Mouse (Mus musculus): ENCODE data around the gene Pfas. TPM values are rescaled to one million over a fixed set of nuclear protein-coding genes. Genes with fewer than 3 reads are reported as not detected.
"Not testable (repeated sequence)": the region's sequence is repeated elsewhere in the genome, so short reads cannot be mapped to it uniquely, and the experiment has no call there.

Gene Pfas
- polyA plus RNA-seq, 1 experiment from 2014 or later, result 42.7 TPM

- Histone ChIP-seq H3K9ac (no peak overlapping the region), H3K27ac (no peak overlapping the region), H3K4me1 (no peaks in the 10 kb centered on the region), H3K4me2 (no peak overlapping the region), H3K4me3 (no peak overlapping the region), H3K9me3 (no peaks in the 10 kb centered on the region), H3K27me3 (no peaks in the 10 kb centered on the region), H3K36me3 (peaks cover 63% of the 10 kb centered on the region)
- 92% methylated on average over 11 of the region's 11 CpGs for WGBS
- ATAC-seq (ENCODE audit: insufficient number of reproducible peaks, insufficient read depth, low FRiP score, low TSS enrichment, low read depth), result no peak
These were observed 20.8 kb downstream of the Pfas start for GRCm38 (mm10) chr11:68987365-68987882.

- Histone ChIP-seq H3K9ac (no peak overlapping the region), H3K27ac (no peak overlapping the region), H3K4me1 (no peaks in the 10 kb centered on the region), H3K36me3 (peaks cover 17% of the 10 kb centered on the region), H3K9me3 (no peaks in the 10 kb centered on the region), H3K4me2 (no peak overlapping the region), H3K27me3 (no peaks in the 10 kb centered on the region), H3K4me3 (no peak overlapping the region)
- 36% methylated on average over 4 of the region's 4 CpGs for WGBS
- no peak for ATAC-seq (ENCODE audit: insufficient number of reproducible peaks, insufficient read depth, low FRiP score, low TSS enrichment, low read depth)
These were observed 25.5 kb downstream of the Pfas start for GRCm38 (mm10) chr11:68982639-68983369.

GRCm38 (mm10) chr11:68980919-68981318 lies 27.3 kb downstream of the Pfas start:
- Histone ChIP-seq H3K36me3 (no peaks in the 10 kb centered on the region), H3K4me2 (no peak overlapping the region), H3K4me1 (no peaks in the 10 kb centered on the region), H3K27me3 (no peaks in the 10 kb centered on the region), H3K9ac (no peak overlapping the region), H3K4me3 (no peak overlapping the region), H3K9me3 (no peaks in the 10 kb centered on the region), H3K27ac (no peak overlapping the region)
- 62% methylated on average over 3 of the region's 3 CpGs for WGBS
- ATAC-seq (ENCODE audit: insufficient number of reproducible peaks, insufficient read depth, low FRiP score, low TSS enrichment, low read depth), result no peak

- Histone ChIP-seq H3K4me1 (no peaks in the 10 kb centered on the region), H3K9ac (no peak overlapping the region), H3K27ac (no peak overlapping the region), H3K27me3 (no peaks in the 10 kb centered on the region), H3K9me3 (no peaks in the 10 kb centered on the region), H3K36me3 (no peaks in the 10 kb centered on the region), H3K4me2 (no peak overlapping the region), H3K4me3 (no peak overlapping the region)
- ATAC-seq (ENCODE audit: insufficient number of reproducible peaks, insufficient read depth, low FRiP score, low TSS enrichment, low read depth), result no peak
- 62% methylated on average over 5 of the region's 5 CpGs for WGBS
These were observed 28.9 kb downstream of the Pfas start for GRCm38 (mm10) chr11:68979320-68979733.

- no peak for ATAC-seq (ENCODE audit: insufficient number of reproducible peaks, insufficient read depth, low FRiP score, low TSS enrichment, low read depth)
- Histone ChIP-seq H3K9ac (no peak overlapping the region), H3K27me3 (no peaks in the 10 kb centered on the region), H3K4me1 (peaks cover 11% of the 10 kb centered on the region), H3K36me3 (no peaks in the 10 kb centered on the region), H3K9me3 (no peaks in the 10 kb centered on the region), H3K4me3 (no peak overlapping the region), H3K4me2 (no peak overlapping the region), H3K27ac (no peak overlapping the region)
- 85% methylated on average over 1 of the region's 1 CpGs for WGBS
These were observed 32.7 kb downstream of the Pfas start for GRCm38 (mm10) chr11:68975601-68976000.

GRCm38 (mm10) chr11:68975085-68975484 lies 33.2 kb downstream of the Pfas start, which contains the start of gene Rangrf:
Gene Rangrf (minus strand): TSS chr11:68975185.
- Histone ChIP-seq H3K9ac (peak within 1 kb of the TSS; percentile 49), H3K4me1 (peaks cover 11% of the 10 kb centered on the region), H3K9me3 (no peaks in the 10 kb centered on the region), H3K36me3 (no peaks in the 10 kb centered on the region), H3K27ac (no peak within 1 kb of the TSS), H3K27me3 (no peaks in the 10 kb centered on the region), H3K4me3 (peak within 1 kb of the TSS; percentile 51), H3K4me2 (peak within 1 kb of the TSS; percentile 71)
- ATAC-seq (ENCODE audit: insufficient number of reproducible peaks, insufficient read depth, low FRiP score, low TSS enrichment, low read depth), result no peak
- WGBS, result 75% methylated on average over 7 of the region's 7 CpGs

GRCm38 (mm10) chr11:68974059-68974450 lies 34.2 kb downstream of the Pfas start:
- H3K27ac ChIP-seq, result no peak overlapping the region
- H3K27me3 ChIP-seq, result no peaks in the 10 kb centered on the region
- WGBS, result 24% methylated on average over 6 of the region's 6 CpGs
- no peaks in the 10 kb centered on the region for H3K36me3 ChIP-seq
- H3K4me2 ChIP-seq, result peak overlapping the region; percentile 71
- no peaks in the 10 kb centered on the region for H3K9me3 ChIP-seq
- ATAC-seq (ENCODE audit: insufficient number of reproducible peaks, insufficient read depth, low FRiP score, low TSS enrichment, low read depth), result no peak
- peaks cover 12% of the 10 kb centered on the region for H3K4me1 ChIP-seq
- peak overlapping the region; percentile 51 for H3K4me3 ChIP-seq
- H3K9ac ChIP-seq, result peak overlapping the region; percentile 49

GRCm38 (mm10) chr11:68973250-68974058 lies 34.8 kb downstream of the Pfas start:
- H3K27me3 ChIP-seq, H3K9me3 ChIP-seq, H3K36me3 ChIP-seq: not testable (repeated sequence)
- under 1% methylated on average over 38 of the region's 38 CpGs for WGBS
- peak overlapping the region; percentile 71 for H3K4me2 ChIP-seq
- peaks cover 18% of the 10 kb centered on the region for H3K4me1 ChIP-seq
- peak overlapping the region; percentile 67 for H3K9ac ChIP-seq
- peak; percentile 76 for ATAC-seq (ENCODE audit: insufficient number of reproducible peaks, insufficient read depth, low FRiP score, low TSS enrichment, low read depth)
- 0 out of 2 replicates have a peak overlapping the region, but pooled peaks have one; percentile 4 for H3K27ac ChIP-seq
- peak overlapping the region; percentile 51 for H3K4me3 ChIP-seq

GRCm38 (mm10) chr11:68970232-68970631 lies 38.0 kb downstream of the Pfas start:
- Histone ChIP-seq H3K4me3 (no peak overlapping the region), H3K9me3 (no peaks in the 10 kb centered on the region), H3K9ac (no peak overlapping the region), H3K4me2 (no peak overlapping the region), H3K27ac (no peak overlapping the region), H3K36me3 (no peaks in the 10 kb centered on the region), H3K4me1 (peaks cover 27% of the 10 kb centered on the region), H3K27me3 (no peaks in the 10 kb centered on the region)
- no peak for ATAC-seq (ENCODE audit: insufficient number of reproducible peaks, insufficient read depth, low FRiP score, low TSS enrichment, low read depth)
- WGBS, result 69% methylated on average over 4 of the region's 4 CpGs

- Histone ChIP-seq H3K4me2 (peak overlapping the region; percentile 87), H3K9ac (peak overlapping the region; percentile 66)
These were observed 39.5 kb downstream of the Pfas start for GRCm38 (mm10) chr11:68968752-68969151.

GRCm38 (mm10) chr11:68967337-68968282 lies 40.6 kb downstream of the Pfas start, which contains the start of gene Slc25a35:
Gene Slc25a35 (plus strand): TSS chr11:68968131.
- peak; percentile 90 for ATAC-seq (ENCODE audit: insufficient number of reproducible peaks, insufficient read depth, low FRiP score, low TSS enrichment, low read depth)
- peak within 1 kb of the TSS; percentile 30; the same call in 1 of the 2 replicates for H3K27ac ChIP-seq
- peaks cover 19% of the 10 kb centered on the region for H3K4me1 ChIP-seq
- H3K27me3 ChIP-seq, result no peaks in the 10 kb centered on the region
- H3K4me3 ChIP-seq, result peak within 1 kb of the TSS; percentile 60
- peak within 1 kb of the TSS; percentile 87 for H3K4me2 ChIP-seq
- no peaks in the 10 kb centered on the region for H3K36me3 ChIP-seq
- H3K9me3 ChIP-seq, result no peaks in the 10 kb centered on the region
- whole genome bisulfite sequencing, result under 1% methylated on average over 50 of the region's 50 CpGs
- H3K9ac ChIP-seq, result peak within 1 kb of the TSS; percentile 75

More at GRCm38 (mm10) chr11:68968752-68969151, 39.5 kb downstream of the Pfas start:
- no peak overlapping the region for H3K27ac ChIP-seq
- 86% methylated on average over 11 of the region's 11 CpGs for WGBS
- H3K4me3 ChIP-seq, result peak overlapping the region; percentile 60
- no peak for ATAC-seq (ENCODE audit: insufficient number of reproducible peaks, insufficient read depth, low FRiP score, low TSS enrichment, low read depth)
- H3K9me3 ChIP-seq, result no peaks in the 10 kb centered on the region
- H3K36me3 ChIP-seq, result no peaks in the 10 kb centered on the region
- H3K27me3 ChIP-seq, result no peaks in the 10 kb centered on the region
- peaks cover 23% of the 10 kb centered on the region for H3K4me1 ChIP-seq
